Mouse (Mus musculus): ENCODE results near the gene Dexi.

DNA sequence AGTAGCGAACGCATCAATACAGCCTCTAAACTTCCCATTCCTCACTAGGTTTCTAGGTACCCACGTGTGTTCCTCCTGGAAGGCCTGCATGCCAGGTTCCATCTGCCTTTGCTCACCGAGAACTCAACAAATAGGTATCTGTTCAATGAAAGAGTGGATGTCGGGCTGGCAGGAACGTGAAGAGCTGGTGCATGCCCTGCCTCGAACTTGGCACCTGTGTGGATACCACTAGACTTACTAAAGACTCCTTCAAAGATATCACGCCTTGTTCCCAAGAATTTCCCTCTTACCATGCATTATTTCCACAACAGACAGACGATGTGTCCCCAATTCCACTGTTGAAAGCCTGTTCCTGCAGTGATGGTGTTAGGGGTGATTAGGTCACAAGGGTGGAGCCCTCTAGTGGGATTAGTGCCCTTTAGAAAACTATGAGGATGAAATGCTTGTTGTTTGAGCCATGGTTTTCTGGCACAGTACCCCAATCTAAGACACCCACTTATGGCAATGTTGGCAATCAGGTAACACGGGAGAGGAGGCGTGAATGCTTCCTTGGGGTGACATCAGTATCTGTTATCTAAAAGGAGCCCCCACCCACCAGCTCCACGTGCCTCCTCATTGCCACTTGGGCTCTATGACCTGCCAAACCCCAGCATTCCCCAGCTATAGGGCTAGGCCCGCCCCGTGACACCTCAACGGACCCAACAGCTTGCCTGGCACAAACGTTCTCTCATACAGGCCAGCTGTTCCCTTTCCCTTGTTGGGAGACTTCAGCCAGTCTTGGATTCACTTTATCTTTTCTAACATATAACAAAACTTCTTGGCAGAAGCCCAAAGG lies 1.9 kb downstream of the Dexi start:
- TF ChIP-seq POLR2A (IDR thresholded peaks at IDR 0.05; ENCODE audit: borderline replicate concordance, low read depth, low read length) (no peak), CTCF (IDR thresholded peaks at IDR 0.05; ENCODE audit: low read depth, low read length) (no peak)

Measured in bone marrow macrophage, adult 2 months (primary cell).